Mouse (Mus musculus) spleen, postnatal 4 days (tissue): ENCODE measurements at regions not wholly inside any gene's neighbourhood (a gene's known extent, or its start where the extent isn't known, plus 50 kb on each side); places are given as distances from the start of the nearest gene placed in this dataset.

ENCODE experiments used
- DNase-seq, 2 experiments: peaks; one replicate each; pipeline ENCODE4 v3.0.0; 2022; ENCODE audit warnings: low spot score in 2 of 2

GRCm38 (mm10) chr12:26785550-26785949 lies 316.5 kb downstream of the Cmpk2 start:
- no peak for DNase-seq

DNA sequence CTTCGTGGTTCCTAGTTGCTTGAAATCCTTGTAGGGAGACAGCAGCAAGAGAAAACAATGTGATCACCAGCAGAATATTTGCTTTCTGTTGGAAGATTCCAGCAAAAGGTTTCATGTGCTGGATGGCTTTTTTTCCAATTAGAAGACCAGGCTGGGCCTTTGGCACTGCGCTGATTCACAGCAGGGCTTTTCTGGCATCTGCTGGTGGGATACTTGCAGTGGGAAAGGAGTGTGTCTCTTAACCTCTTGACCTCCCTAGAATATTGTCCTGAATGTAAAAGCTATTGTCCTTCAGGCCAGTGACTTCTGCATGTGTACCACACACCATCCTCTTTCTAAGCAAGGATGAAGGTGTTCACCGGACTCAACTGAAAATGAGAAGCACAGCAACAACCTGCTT lies 315.4 kb downstream of the Cmpk2 start:
- no peak for DNase-seq

DNA sequence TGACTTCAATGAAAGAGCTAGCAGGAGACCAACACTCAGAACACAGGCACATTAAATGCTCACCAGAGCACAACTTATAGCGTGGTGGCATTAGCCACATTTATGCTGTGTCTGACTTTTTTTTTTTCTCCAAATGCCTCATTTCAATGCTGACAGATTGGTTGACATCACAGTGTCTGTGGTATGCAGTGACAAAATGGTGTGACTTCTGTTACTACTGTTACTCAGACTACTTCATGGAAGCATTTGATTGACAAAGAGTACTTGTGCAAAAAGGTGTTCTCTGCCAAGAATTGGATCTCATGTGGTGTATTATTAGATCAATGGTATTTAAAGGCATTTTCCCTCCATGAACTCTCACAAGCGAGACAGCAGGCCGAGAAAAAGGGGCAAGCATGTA lies 314.8 kb downstream of the Cmpk2 start:
- DNase-seq: no peak

- no peak for DNase-seq
Observed at GRCm38 (mm10) chr12:26781537-26781936, 312.5 kb downstream of the Cmpk2 start.

DNA sequence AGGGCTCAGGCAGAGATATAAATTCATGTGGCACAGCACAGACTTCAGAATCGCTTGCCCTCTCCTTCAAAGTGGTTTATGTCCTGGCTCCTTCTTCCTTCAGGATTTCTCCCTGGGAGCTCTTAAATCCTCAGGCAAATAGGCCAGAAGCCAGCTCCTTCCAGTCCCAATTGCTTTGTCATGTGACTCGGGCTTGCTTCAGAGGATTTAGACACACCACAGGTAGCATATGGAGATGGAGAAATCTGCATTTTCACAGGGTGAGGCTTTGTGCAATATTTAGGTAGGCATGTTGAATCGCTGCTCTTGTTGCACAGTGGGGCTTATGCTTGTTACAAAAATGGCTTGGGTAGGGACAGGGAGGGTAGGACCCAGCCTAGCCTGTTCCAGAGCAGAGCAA lies 309.8 kb downstream of the Cmpk2 start:
- no peak for DNase-seq

DNA sequence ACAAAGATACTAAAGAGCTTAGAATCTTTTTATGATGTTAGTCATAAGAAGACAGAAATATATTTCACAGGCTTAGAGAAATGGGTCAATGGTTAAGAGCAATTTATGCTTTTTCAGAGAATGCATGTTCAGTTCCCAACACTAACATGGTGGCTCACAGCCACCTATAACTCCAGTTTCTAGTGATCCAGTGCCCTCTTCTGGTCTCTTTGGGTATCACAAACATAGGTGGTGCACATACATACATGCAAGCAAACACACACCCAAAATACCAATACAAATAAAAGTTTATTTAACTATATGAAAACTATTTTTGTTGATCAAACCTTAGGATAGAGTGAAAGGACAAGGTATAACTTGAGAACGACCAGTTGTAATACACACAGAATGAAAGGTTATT lies 308.0 kb downstream of the Cmpk2 start:
- no peak for DNase-seq

DNA sequence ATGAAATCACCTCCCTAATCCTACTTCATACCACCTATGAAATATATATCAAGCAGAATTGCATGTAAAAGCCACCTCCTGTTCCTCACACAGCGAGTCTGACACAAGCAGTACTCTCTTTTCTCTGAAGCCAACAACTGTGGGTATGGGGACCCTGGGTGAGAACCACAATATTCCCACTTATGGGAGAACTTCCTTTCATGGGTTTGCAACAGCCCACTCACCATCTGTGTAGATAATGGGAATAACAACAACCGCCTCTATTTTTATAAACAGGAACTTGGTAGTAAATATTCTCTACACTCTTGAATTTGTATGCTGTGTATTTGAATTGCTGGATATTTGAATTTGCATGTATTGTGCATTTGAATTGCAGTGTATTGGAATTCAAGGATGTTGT lies 305.0 kb downstream of the Cmpk2 start:
- DNase-seq: no peak

GRCm38 (mm10) chr12:26770753-26771583 lies 302.0 kb downstream of the Cmpk2 start:
- DNase-seq: no peak

GRCm38 (mm10) chr12:26767551-26767950 lies 298.5 kb downstream of the Cmpk2 start:
- DNase-seq: no peak

GRCm38 (mm10) chr12:26758657-26759325 lies 289.8 kb downstream of the Cmpk2 start:
- no peak for DNase-seq

- DNase-seq: no peak
Observed at GRCm38 (mm10) chr12:26756284-26756683, 287.3 kb downstream of the Cmpk2 start.

DNA sequence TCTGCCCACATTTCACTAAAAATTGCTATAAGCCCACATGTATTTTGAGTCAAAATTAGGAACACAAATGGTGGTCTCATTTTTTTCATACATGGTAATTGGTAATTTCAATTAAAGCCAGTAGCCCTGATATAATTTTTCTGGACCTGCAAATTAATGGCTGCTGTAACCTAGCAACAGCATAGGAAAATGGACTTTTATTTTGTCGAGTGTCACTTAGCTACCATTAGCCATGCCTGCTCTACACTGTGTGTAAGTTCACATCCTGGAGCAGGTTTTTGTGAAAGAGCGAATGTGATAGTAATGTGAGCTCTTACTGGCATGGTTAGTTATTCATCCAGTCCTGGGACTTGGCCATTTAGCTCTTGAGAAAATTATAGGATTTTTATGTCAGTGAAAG lies 285.6 kb downstream of the Cmpk2 start:
- DNase-seq: no peak

DNA sequence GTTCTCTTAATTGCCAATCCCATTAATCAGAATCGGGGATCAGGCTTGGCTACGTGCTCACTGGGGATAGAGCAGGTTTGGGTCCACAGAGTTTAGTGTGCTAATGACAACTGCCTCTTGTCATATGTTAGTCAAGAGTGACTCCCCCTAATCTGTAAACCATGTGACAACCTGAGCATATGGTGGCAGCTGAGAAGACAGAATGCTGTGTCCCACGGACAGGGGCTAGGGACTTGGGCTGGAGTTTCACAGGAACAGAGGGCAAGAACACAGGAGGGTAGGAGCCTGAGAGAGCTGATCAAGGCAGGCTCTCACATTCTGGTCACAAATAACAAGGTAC lies 265.5 kb downstream of the Cmpk2 start:
- DNase-seq: no peak

DNA sequence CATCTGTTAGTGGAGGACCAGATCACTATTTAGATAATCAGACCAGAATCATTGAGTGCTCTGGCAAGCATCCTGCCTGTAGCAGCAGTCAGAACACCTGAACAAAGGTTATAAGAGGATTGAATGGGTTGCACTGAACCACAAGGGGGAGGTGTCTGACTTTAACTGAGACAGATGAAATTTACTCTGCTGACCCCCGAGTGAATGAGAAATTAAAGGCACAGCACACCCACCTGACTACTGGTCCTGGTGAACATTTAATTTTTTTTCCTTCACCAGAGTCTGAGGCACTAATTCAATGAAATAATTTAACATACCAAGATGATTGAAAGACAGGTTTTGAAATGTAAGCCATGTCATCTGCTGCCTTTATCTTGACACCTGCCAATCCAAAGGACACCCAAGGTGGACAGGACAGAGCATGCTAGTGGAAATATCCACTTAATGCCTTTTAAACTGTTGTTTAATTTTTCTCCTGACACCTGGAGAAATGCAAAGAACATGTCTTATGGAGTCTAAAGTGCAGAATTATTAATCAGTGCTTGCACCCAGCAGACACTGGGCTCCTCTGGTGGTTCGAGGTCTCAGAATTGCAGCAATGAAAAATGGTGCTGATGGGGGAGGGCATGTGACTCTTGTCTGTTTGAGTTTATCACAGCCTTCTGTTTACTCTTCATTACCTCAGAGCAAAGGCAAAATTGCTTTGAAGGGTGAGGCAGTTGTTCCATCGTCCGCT lies 265.0 kb downstream of the Cmpk2 start:
- DNase-seq: no peak

GRCm38 (mm10) chr12:26723399-26723798 lies 254.4 kb downstream of the Cmpk2 start:
- no peak for DNase-seq

- DNase-seq: no peak
Observed at GRCm38 (mm10) chr12:26698838-26699237, 229.8 kb downstream of the Cmpk2 start.

DNA sequence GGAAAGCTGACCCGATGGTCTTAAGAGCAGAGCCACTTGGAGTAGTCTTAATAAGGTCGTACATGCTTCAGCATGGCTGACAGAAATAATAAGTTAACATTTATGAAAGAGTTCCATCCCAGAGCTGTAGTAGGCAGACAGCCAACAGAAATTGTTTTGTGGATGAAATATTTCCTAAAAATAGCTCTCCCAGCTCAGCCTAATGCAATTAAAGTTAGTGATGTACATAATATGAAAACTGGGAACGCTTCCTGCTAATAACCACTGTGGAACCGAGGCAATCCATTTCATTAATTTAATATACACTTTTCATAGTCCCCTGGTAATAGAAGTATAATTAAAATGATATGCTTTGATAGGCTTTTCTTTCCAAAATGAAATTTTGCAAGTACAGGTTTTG lies 219.0 kb downstream of the Cmpk2 start:
- no peak for DNase-seq

DNA sequence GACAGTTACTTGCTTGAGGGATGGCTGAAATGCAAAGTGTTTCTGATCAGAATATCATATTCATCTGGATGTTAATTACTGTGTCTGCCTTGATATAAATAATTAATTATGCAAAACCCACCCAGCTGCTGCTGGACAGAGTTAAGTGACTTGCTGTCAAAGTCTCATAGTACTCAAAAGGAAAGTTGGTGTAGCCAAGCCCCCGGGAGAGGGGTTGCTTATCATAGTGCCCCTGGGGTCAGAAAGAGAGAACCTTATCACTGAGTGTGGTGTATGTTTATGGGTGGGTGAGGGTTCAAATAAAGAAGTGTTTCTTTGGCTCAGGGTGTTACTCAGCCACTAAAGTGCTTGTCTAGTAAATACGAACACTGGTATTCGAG lies 211.6 kb downstream of the Cmpk2 start:
- no peak for DNase-seq

DNA sequence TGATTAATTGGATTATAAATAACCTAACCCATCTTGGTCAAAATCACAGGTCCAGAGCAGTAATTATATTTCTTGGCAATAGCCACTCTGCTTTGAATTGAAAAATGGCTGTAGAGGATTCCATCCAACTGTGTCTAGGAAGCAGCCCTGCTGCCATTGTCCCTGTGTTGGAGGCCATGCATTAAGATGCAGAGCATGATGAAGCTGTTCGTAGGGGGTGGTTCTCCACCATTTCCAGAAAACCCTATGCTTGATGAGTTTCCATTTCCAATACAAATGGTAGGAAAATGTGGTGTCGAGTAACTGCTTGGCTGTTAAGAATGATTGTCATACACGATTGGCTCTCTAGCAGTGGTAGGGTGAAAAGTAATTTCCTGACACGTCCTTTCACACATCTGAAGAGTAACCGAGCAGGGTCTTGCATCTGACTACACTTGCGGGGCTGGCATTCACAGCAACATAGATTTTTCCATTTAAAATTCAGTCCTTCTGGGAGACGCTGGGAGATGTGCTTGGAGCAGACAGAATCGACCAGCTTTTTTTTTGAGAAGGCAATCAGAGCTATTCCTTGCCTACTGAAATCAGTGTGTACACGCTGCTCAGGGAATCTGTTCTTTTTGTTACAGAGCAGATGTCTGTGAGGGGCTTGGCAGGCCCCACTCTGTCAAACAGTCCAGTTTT lies 211.0 kb downstream of the Cmpk2 start:
- no peak for DNase-seq

DNA sequence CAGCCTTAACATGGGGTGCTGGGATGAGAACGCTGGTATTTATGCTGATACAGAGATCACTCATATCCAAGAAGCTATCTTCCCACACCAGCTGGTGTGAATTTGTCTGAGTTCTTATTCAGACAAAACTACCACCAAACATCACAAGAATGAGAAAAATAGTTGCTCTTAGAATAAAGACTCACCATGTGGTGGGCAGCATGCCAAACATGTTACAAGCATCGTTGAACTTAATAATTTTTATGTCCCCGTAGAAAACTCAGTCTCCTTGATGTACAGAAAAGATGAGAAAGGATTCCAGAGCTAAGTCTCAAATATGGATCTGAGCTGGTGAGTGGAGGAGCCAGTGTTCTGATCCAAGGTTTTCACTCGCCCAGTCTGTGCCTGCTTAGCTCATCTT lies 196.5 kb downstream of the Cmpk2 start:
- DNase-seq: no peak

DNA sequence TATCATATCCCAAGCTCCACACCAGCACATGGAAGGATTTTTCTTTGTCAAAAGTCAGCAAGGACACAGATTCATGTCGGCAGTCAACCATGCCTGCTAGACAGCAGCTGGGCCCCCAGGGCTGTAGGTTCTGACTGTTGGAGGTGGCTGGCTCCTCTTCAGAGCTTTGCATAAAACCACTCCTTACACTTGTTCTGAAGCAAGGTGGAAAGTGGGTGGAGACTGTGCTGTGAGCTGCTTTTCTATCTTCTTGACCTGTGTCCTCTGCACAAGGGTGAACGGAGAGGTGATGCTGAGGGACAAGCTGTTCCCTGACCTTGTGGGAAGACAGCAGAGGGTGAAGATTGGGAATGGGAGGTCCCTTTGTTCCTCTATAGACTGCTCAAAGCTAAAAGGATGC lies 185.2 kb downstream of the Cmpk2 start:
- no peak for DNase-seq

GRCm38 (mm10) chr12:26653781-26654180 lies 184.8 kb downstream of the Cmpk2 start:
- DNase-seq: no peak
